ENCODE assay signal across 8 mouse cellular contexts in genomic region chr11:116623281-116624124, GRCm38 (mm10). TPM values are rescaled to one million over a fixed set of nuclear protein-coding genes. Genes with fewer than 3 reads are reported as not detected.
A peak's percentile ranks its signal among the peaks of the same experiment; 100 is the strongest.
DNase-seq lines count a peak whose midpoint lies in the region; ATAC-seq and TF ChIP-seq lines count a peak whose summit lies in the region.

No protein-coding gene starts in this region.

- peak overlapping the region; percentile 50 for H3K4me3 ChIP-seq in testis, adult 2 months (ENCODE audit: control insufficient read depth, low read depth, low read length)
- peak overlapping the region; percentile 70 for H3K4me3 ChIP-seq in forebrain, embryonic 10.5 days
- H3K4me3 ChIP-seq in midbrain, embryonic 14.5 days (replicated peaks; ENCODE audit: low read depth, low read length), result peak overlapping the region; percentile 36

- 0 out of 2 replicates have a peak overlapping the region, but pooled peaks have one; percentile 20 for H3K9ac ChIP-seq in midbrain, embryonic 14.5 days (replicated peaks; ENCODE audit: low read length)

- H3K9me3 ChIP-seq in forebrain, embryonic 10.5 days, result no peaks in the 10 kb centered on the region
- H3K9me3 ChIP-seq in midbrain, embryonic 14.5 days (ENCODE audit: control insufficient read depth, low read length), result no peaks in the 10 kb centered on the region

- no peak for DNase-seq in testis, postnatal 10 days (ENCODE audit: low spot score)
- DNase-seq in forebrain, embryonic 10.5 days (ENCODE audit: extremely low spot score, low spot score), result no peak
- DNase-seq in kidney, postnatal 10 days, result peak; percentile 49
- peak; percentile 8 for DNase-seq in midbrain, embryonic 14.5 days
- no peak for DNase-seq in embryo, embryonic 10 days (ENCODE audit: low spot score)
- DNase-seq in yolk sac, embryonic 10.5 days (ENCODE audit: low spot score), result no peak
- no peak for DNase-seq in right cerebral cortex, postnatal 4 days

- no peaks in the 10 kb centered on the region for H3K36me3 ChIP-seq in testis, adult 2 months (ENCODE audit: control insufficient read depth, insufficient read depth, low read length)
- H3K36me3 ChIP-seq in forebrain, embryonic 10.5 days (replicated peaks), result no peaks in the 10 kb centered on the region
- H3K36me3 ChIP-seq in midbrain, embryonic 14.5 days (ENCODE audit: control insufficient read depth, insufficient read depth, low read length), result no peaks in the 10 kb centered on the region

- no peak for TF ChIP-seq CTCF in testis, adult 2 months (IDR thresholded peaks at IDR 0.05; ENCODE audit: control insufficient read depth, insufficient read depth, insufficient replicate concordance, low read depth, low read length)

- 5% methylated on average over 40 of the region's 40 CpGs for WGBS in forebrain, embryonic 10.5 days
- WGBS in midbrain, embryonic 14.5 days, result 7% methylated on average over 40 of the region's 40 CpGs

- no peak overlapping the region for H3K27ac ChIP-seq in testis, adult 2 months (ENCODE audit: control insufficient read depth, insufficient read depth, low read depth, low read length)
- peak overlapping the region; percentile 77 for H3K27ac ChIP-seq in forebrain, embryonic 10.5 days
- no peak overlapping the region for H3K27ac ChIP-seq in midbrain, embryonic 14.5 days (replicated peaks; ENCODE audit: low read depth, low read length)

- no peaks in the 10 kb centered on the region for H3K27me3 ChIP-seq in testis, adult 2 months (ENCODE audit: control insufficient read depth, insufficient read depth, low read length)
- peaks cover 48% of the 10 kb centered on the region for H3K27me3 ChIP-seq in forebrain, embryonic 10.5 days (ENCODE audit: poor library complexity, severe bottlenecking)
- H3K27me3 ChIP-seq in midbrain, embryonic 14.5 days (ENCODE audit: control insufficient read depth, insufficient read depth, low read length), result peaks cover 23% of the 10 kb centered on the region

- no peak for ATAC-seq in midbrain, embryonic 14.5 days (ENCODE audit: low FRiP score, low TSS enrichment)

- H3K4me1 ChIP-seq in testis, adult 2 months (ENCODE audit: control insufficient read depth, insufficient read depth, low read length), result peaks cover 15% of the 10 kb centered on the region
- peaks cover 61% of the 10 kb centered on the region for H3K4me1 ChIP-seq in forebrain, embryonic 10.5 days
- H3K4me1 ChIP-seq in midbrain, embryonic 14.5 days (ENCODE audit: control insufficient read depth, insufficient read depth, low read length), result peaks cover 5% of the 10 kb centered on the region; the same call in 1 of the 2 replicates

- TF ChIP-seq POLR2A in testis, adult 2 months (IDR thresholded peaks at IDR 0.05; ENCODE audit: control insufficient read depth, low read depth, low read length), result no peak

- peak overlapping the region; percentile 59 for H3K4me2 ChIP-seq in midbrain, embryonic 14.5 days (ENCODE audit: low read length)

RNA-seq across cellular contexts. Expression of gene Rhbdf2, which starts 3.3 kb away (rescaled TPM):
- 6.3 and 7.5 TPM in 2 replicates for polyA plus RNA-seq in testis, adult 2 months (2012; rRNA removed)
- polyA plus RNA-seq in forebrain, embryonic 10.5 days (2016; fragmentation: Nextera tagmentation; extraction: Ambion mirVana), result 3.5 and 4.0 TPM in 2 replicates
- 0.61 and 0.63 TPM in 2 replicates for polyA plus RNA-seq in midbrain, embryonic 14.5 days (2014; fragmentation: Nextera tagmentation; extraction: Ambion mirVana)

RNA-seq across cellular contexts. Expression of gene Prcd, which starts 29.8 kb away (rescaled TPM):
- 7.8 and 8.4 TPM in 2 replicates for polyA plus RNA-seq in testis, adult 2 months (2012; rRNA removed)
- 0.62 and 1.1 TPM in 2 replicates for polyA plus RNA-seq in forebrain, embryonic 10.5 days (2016; fragmentation: Nextera tagmentation; extraction: Ambion mirVana)
- 1.6 and 3.3 TPM in 2 replicates for polyA plus RNA-seq in midbrain, embryonic 14.5 days (2014; fragmentation: Nextera tagmentation; extraction: Ambion mirVana)

RNA-seq across cellular contexts. Expression of gene Cygb, which starts 30.6 kb away (rescaled TPM):
- 3.7 and 5.5 TPM in 2 replicates for polyA plus RNA-seq in testis, adult 2 months (2012; rRNA removed)
- 2.5 and 2.9 TPM in 2 replicates for polyA plus RNA-seq in forebrain, embryonic 10.5 days (2016; fragmentation: Nextera tagmentation; extraction: Ambion mirVana)
- 19.1 and 24.0 TPM in 2 replicates for polyA plus RNA-seq in midbrain, embryonic 14.5 days (2014; fragmentation: Nextera tagmentation; extraction: Ambion mirVana)

RNA-seq across cellular contexts. Expression of gene Aanat, which starts 37.3 kb away (rescaled TPM):
- 0.23 and 0.45 TPM in 2 replicates for polyA plus RNA-seq in testis, adult 2 months (2012; rRNA removed)
- polyA plus RNA-seq in forebrain, embryonic 10.5 days (2016; fragmentation: Nextera tagmentation; extraction: Ambion mirVana), result not detected in 2 replicates
- 0.49 and 0.70 TPM in 2 replicates for polyA plus RNA-seq in midbrain, embryonic 14.5 days (2014; fragmentation: Nextera tagmentation; extraction: Ambion mirVana)

RNA-seq across cellular contexts. Expression of gene Ube2o, which starts 42.3 kb away (rescaled TPM):
- 31.6 and 34.8 TPM in 2 replicates for polyA plus RNA-seq in testis, adult 2 months (2012; rRNA removed)
- 9.2 and 10.5 TPM in 2 replicates for polyA plus RNA-seq in forebrain, embryonic 10.5 days (2016; fragmentation: Nextera tagmentation; extraction: Ambion mirVana)
- 26.1 and 26.9 TPM in 2 replicates for polyA plus RNA-seq in midbrain, embryonic 14.5 days (2014; fragmentation: Nextera tagmentation; extraction: Ambion mirVana)

Comparison
In these comparisons a context has a peak if more than half of its experiments do, and no peak if none do; other contexts are left out.
1. DNase-seq: peak in kidney, postnatal 10 days (single experiment) and midbrain, embryonic 14.5 days (single experiment); none in testis, postnatal 10 days (single experiment), forebrain, embryonic 10.5 days (single experiment), embryo, embryonic 10 days (single experiment), yolk sac, embryonic 10.5 days (single experiment) and right cerebral cortex, postnatal 4 days (single experiment).
2. Peak in every context shown above with its lines, with median percentiles within 50 percentile points of each other: H3K4me3 ChIP-seq.